Mouse (Mus musculus) liver, adult 2 months (tissue): ENCODE data around the gene Aldh18a1.

Source experiments
- CTCF ChIP-seq: fragments of 200-500 bp; IDR thresholded peaks from 2 replicates; pipeline ENCODE4 v1.5.1; 2011; ENCODE audit warnings: low read depth, low read length, control low read depth
- POLR2A ChIP-seq: fragments of 200-500 bp; IDR thresholded peaks from 2 replicates; pipeline ENCODE4 v1.6.1; 2011; ENCODE audit warnings: low read length, control low read depth; ENCODE audit not compliant: insufficient read depth; ENCODE audit errors: extremely low read depth

GRCm38 (mm10) chr19:40563880-40564645, 24.2 kb downstream of the Aldh18a1 start:
- no peak for TF ChIP-seq CTCF
- TF ChIP-seq POLR2A = no peak
